Mouse (Mus musculus): ENCODE data around the gene Fam19a3. TPM values are rescaled to one million over a fixed set of nuclear protein-coding genes. Genes with fewer than 3 reads are reported as not detected.

The Fam19a3 gene
- total and polyA plus RNA-seq, 2 experiments from 2014 or later = 0.11 TPM; not detected in 1

- Histone ChIP-seq H3K9me3 (ENCODE audit: low read length) (no peaks in the 10 kb centered on the region), H3K27ac (ENCODE audit: low read depth, low read length) (no peak overlapping the region), H3K4me1 (ENCODE audit: insufficient read depth, low read length) (no peaks in the 10 kb centered on the region), H3K4me2 (ENCODE audit: low read depth, low read length, poor library complexity, severe bottlenecking) (no peak overlapping the region), H3K36me3 (ENCODE audit: insufficient read depth, low read length) (no peaks in the 10 kb centered on the region), H3K9ac (replicated peaks; ENCODE audit: low read length, poor library complexity, severe bottlenecking) (no peak overlapping the region), H3K27me3 (ENCODE audit: insufficient read depth, low read length) (no peaks in the 10 kb centered on the region), H3K4me3 (ENCODE audit: low read depth, low read length) (no peak overlapping the region)
- TF ChIP-seq CTCF (IDR thresholded peaks at IDR 0.05) = no peak
- 13% methylated on average over 3 of the region's 3 CpGs for WGBS
- no peak for ATAC-seq (ENCODE audit: low FRiP score)
- DNase-seq (ENCODE audit: low spot score) = no peak
These were observed 30.1 kb upstream of the Fam19a3 start for GRCm38 (mm10) chr3:104811752-104812151.

- WGBS = 88% methylated on average over 9 of the region's 9 CpGs
- H3K4me3 ChIP-seq (ENCODE audit: low read depth, low read length) = no peak overlapping the region
- no peak for DNase-seq (ENCODE audit: low spot score)
- no peak overlapping the region for H3K27ac ChIP-seq (ENCODE audit: low read depth, low read length)
- H3K27me3 ChIP-seq (ENCODE audit: insufficient read depth, low read length) = no peaks in the 10 kb centered on the region
- H3K36me3 ChIP-seq (ENCODE audit: insufficient read depth, low read length) = peaks cover 20% of the 10 kb centered on the region
- H3K9ac ChIP-seq (replicated peaks; ENCODE audit: low read length, poor library complexity, severe bottlenecking) = no peak overlapping the region
- ATAC-seq (ENCODE audit: low FRiP score) = no peak
- H3K9me3 ChIP-seq (ENCODE audit: low read length) = no peaks in the 10 kb centered on the region
- TF ChIP-seq CTCF (IDR thresholded peaks at IDR 0.05) = no peak
- H3K4me2 ChIP-seq (ENCODE audit: low read depth, low read length, poor library complexity, severe bottlenecking) = no peak overlapping the region
- H3K4me1 ChIP-seq (ENCODE audit: insufficient read depth, low read length) = no peaks in the 10 kb centered on the region
These were observed 23.9 kb upstream of the Fam19a3 start for GRCm38 (mm10) chr3:104805539-104805938.

GRCm38 (mm10) chr3:104804312-104804711 lies 22.7 kb upstream of the Fam19a3 start:
- DNase-seq (ENCODE audit: low spot score) (no peak), ATAC-seq (ENCODE audit: low FRiP score) (no peak)
- Histone ChIP-seq H3K27ac (ENCODE audit: low read depth, low read length) (no peak overlapping the region), H3K4me1 (ENCODE audit: insufficient read depth, low read length) (no peaks in the 10 kb centered on the region), H3K4me2 (ENCODE audit: low read depth, low read length, poor library complexity, severe bottlenecking) (no peak overlapping the region), H3K27me3 (ENCODE audit: insufficient read depth, low read length) (no peaks in the 10 kb centered on the region), H3K9ac (replicated peaks; ENCODE audit: low read length, poor library complexity, severe bottlenecking) (no peak overlapping the region), H3K4me3 (ENCODE audit: low read depth, low read length) (no peak overlapping the region), H3K9me3 (ENCODE audit: low read length) (no peaks in the 10 kb centered on the region), H3K36me3 (ENCODE audit: insufficient read depth, low read length) (peaks cover 31% of the 10 kb centered on the region)
- TF ChIP-seq CTCF (IDR thresholded peaks at IDR 0.05) = no peak
- WGBS = 88% methylated on average over 10 of the region's 10 CpGs

GRCm38 (mm10) chr3:104801481-104801880 lies 19.8 kb upstream of the Fam19a3 start:
- peaks cover 40% of the 10 kb centered on the region for H3K36me3 ChIP-seq (ENCODE audit: insufficient read depth, low read length)
- H3K27ac ChIP-seq (ENCODE audit: low read depth, low read length) = no peak overlapping the region
- H3K4me2 ChIP-seq (ENCODE audit: low read depth, low read length, poor library complexity, severe bottlenecking) = no peak overlapping the region
- H3K4me1 ChIP-seq (ENCODE audit: insufficient read depth, low read length) = no peaks in the 10 kb centered on the region
- no peak for TF ChIP-seq CTCF (IDR thresholded peaks at IDR 0.05)
- H3K9me3 ChIP-seq (ENCODE audit: low read length) = no peaks in the 10 kb centered on the region
- no peak overlapping the region for H3K4me3 ChIP-seq (ENCODE audit: low read depth, low read length)
- DNase-seq (ENCODE audit: low spot score) (no peak), ATAC-seq (ENCODE audit: low FRiP score) (no peak)
- no peaks in the 10 kb centered on the region for H3K27me3 ChIP-seq (ENCODE audit: insufficient read depth, low read length)
- no peak overlapping the region for H3K9ac ChIP-seq (replicated peaks; ENCODE audit: low read length, poor library complexity, severe bottlenecking)
- 93% methylated on average over 6 of the region's 6 CpGs for WGBS

- Histone ChIP-seq H3K4me3 (ENCODE audit: low read depth, low read length) (no peak overlapping the region), H3K4me1 (ENCODE audit: insufficient read depth, low read length) (no peaks in the 10 kb centered on the region), H3K4me2 (ENCODE audit: low read depth, low read length, poor library complexity, severe bottlenecking) (no peak overlapping the region), H3K27ac (ENCODE audit: low read depth, low read length) (no peak overlapping the region), H3K27me3 (ENCODE audit: insufficient read depth, low read length) (no peaks in the 10 kb centered on the region), H3K9me3 (ENCODE audit: low read length) (no peaks in the 10 kb centered on the region), H3K36me3 (ENCODE audit: insufficient read depth, low read length) (peaks cover 44% of the 10 kb centered on the region), H3K9ac (replicated peaks; ENCODE audit: low read length, poor library complexity, severe bottlenecking) (no peak overlapping the region)
- ATAC-seq (ENCODE audit: low FRiP score) (no peak), DNase-seq (ENCODE audit: low spot score) (no peak)
- TF ChIP-seq CTCF (IDR thresholded peaks at IDR 0.05) = no peak
- WGBS = 96% methylated on average over 11 of the region's 11 CpGs
These were observed 19.0 kb upstream of the Fam19a3 start for GRCm38 (mm10) chr3:104800681-104801080.

GRCm38 (mm10) chr3:104796430-104797082 lies 14.9 kb upstream of the Fam19a3 start:
- no peak overlapping the region for H3K9ac ChIP-seq (replicated peaks; ENCODE audit: low read length, poor library complexity, severe bottlenecking)
- DNase-seq (ENCODE audit: low spot score) = no peak
- no peak overlapping the region for H3K27ac ChIP-seq (ENCODE audit: low read depth, low read length)
- ATAC-seq (ENCODE audit: low FRiP score) = no peak
- H3K4me3 ChIP-seq (ENCODE audit: low read depth, low read length) = no peak overlapping the region
- H3K27me3 ChIP-seq (ENCODE audit: insufficient read depth, low read length) = no peaks in the 10 kb centered on the region
- peaks cover 39% of the 10 kb centered on the region for H3K36me3 ChIP-seq (ENCODE audit: insufficient read depth, low read length)
- 85% methylated on average over 15 of the region's 15 CpGs for WGBS
- no peak for TF ChIP-seq CTCF (IDR thresholded peaks at IDR 0.05)
- no peaks in the 10 kb centered on the region for H3K9me3 ChIP-seq (ENCODE audit: low read length)
- no peaks in the 10 kb centered on the region for H3K4me1 ChIP-seq (ENCODE audit: insufficient read depth, low read length)
- H3K4me2 ChIP-seq (ENCODE audit: low read depth, low read length, poor library complexity, severe bottlenecking) = no peak overlapping the region

Measured in midbrain, postnatal 0 days (tissue).